8 mouse cellular contexts compared by ENCODE assay signal in genomic region chr4:31851006-31851405, GRCm38 (mm10).
DNase-seq lines count a peak whose midpoint lies in the region; ATAC-seq and TF ChIP-seq lines count a peak whose summit lies in the region.

No protein-coding gene starts in this region.

- TF ChIP-seq CTCF in gastrocnemius, adult 2 months (IDR thresholded peaks at IDR 0.05): peak; percentile 45
- TF ChIP-seq CTCF in liver, postnatal 0 days (IDR thresholded peaks at IDR 0.05; ENCODE audit: low read depth): peak; percentile 31; the same call in 1 of the 2 replicates

- H3K9ac ChIP-seq in liver, postnatal 0 days (replicated peaks): no peak overlapping the region
- H3K9ac ChIP-seq in liver, embryonic 11.5 days (ENCODE audit: low read depth, low read length): no peak overlapping the region

- H3K4me1 ChIP-seq in liver, postnatal 0 days (ENCODE audit: insufficient read depth): no peaks in the 10 kb centered on the region
- no peaks in the 10 kb centered on the region for H3K4me1 ChIP-seq in liver, embryonic 11.5 days (replicated peaks; ENCODE audit: control insufficient read depth, insufficient read depth, low read length)
- peaks cover 7% of the 10 kb centered on the region; the same call in 1 of the 2 replicates for H3K4me1 ChIP-seq in forebrain, embryonic 10.5 days

- H3K9me3 ChIP-seq in liver, postnatal 0 days (ENCODE audit: low read length): no peaks in the 10 kb centered on the region
- no peaks in the 10 kb centered on the region for H3K9me3 ChIP-seq in liver, embryonic 11.5 days (ENCODE audit: control insufficient read depth, low read length)
- H3K9me3 ChIP-seq in forebrain, embryonic 10.5 days: no peaks in the 10 kb centered on the region; the same call in 1 of the 2 replicates

- WGBS in liver, postnatal 0 days (ENCODE audit: insufficient replicate concordance): 46% methylated on average over 3 of the region's 3 CpGs
- 62% methylated on average over 3 of the region's 3 CpGs for WGBS in liver, embryonic 11.5 days
- WGBS in forebrain, embryonic 10.5 days: 65% methylated on average over 3 of the region's 3 CpGs

- no peak overlapping the region for H3K4me3 ChIP-seq in gastrocnemius, adult 2 months
- H3K4me3 ChIP-seq in liver, postnatal 0 days (ENCODE audit: low read depth, low read length): no peak overlapping the region
- H3K4me3 ChIP-seq in liver, embryonic 11.5 days (ENCODE audit: low read depth, low read length): no peak overlapping the region
- H3K4me3 ChIP-seq in forebrain, embryonic 10.5 days: no peak overlapping the region

- TF ChIP-seq EP300 in liver, postnatal 0 days (IDR thresholded peaks at IDR 0.05; ENCODE audit: low read depth): no peak

- H3K4me2 ChIP-seq in liver, postnatal 0 days (ENCODE audit: low read depth, low read length): no peak overlapping the region
- H3K4me2 ChIP-seq in liver, embryonic 11.5 days: no peak overlapping the region

- no peak overlapping the region for H3K27ac ChIP-seq in gastrocnemius, adult 2 months
- no peak overlapping the region for H3K27ac ChIP-seq in liver, postnatal 0 days (ENCODE audit: low read depth)
- no peak overlapping the region for H3K27ac ChIP-seq in liver, embryonic 11.5 days (ENCODE audit: low read depth, low read length)
- H3K27ac ChIP-seq in forebrain, embryonic 10.5 days: no peak overlapping the region

- DNase-seq in gastrocnemius, adult 2 months: no peak
- DNase-seq in gastrocnemius, postnatal 4 days (ENCODE audit: low spot score in 2 of 2): no peak
- no peak for DNase-seq in liver, postnatal 0 days
- DNase-seq in liver, embryonic 11.5 days (ENCODE audit: low spot score): no peak
- peak; percentile 53 for DNase-seq in NIH3T3 (ENCODE audit: low read depth)
- peak; percentile 25 for DNase-seq in kidney, postnatal 14 days
- no peak for DNase-seq in urinary bladder, adult 18-20 months (ENCODE audit: low spot score in 2 of 2)
- DNase-seq in forebrain, embryonic 10.5 days (ENCODE audit: extremely low spot score, low spot score): no peak

- no peaks in the 10 kb centered on the region for H3K36me3 ChIP-seq in liver, postnatal 0 days (replicated peaks; ENCODE audit: insufficient read depth, low read length)
- H3K36me3 ChIP-seq in liver, embryonic 11.5 days (ENCODE audit: control insufficient read depth, insufficient read depth, low read length): no peaks in the 10 kb centered on the region
- no peaks in the 10 kb centered on the region for H3K36me3 ChIP-seq in forebrain, embryonic 10.5 days (replicated peaks)

- intact Hi-C loops in gastrocnemius, adult 2 months (cut with DNase I): no loop called here

- H3K27me3 ChIP-seq in liver, postnatal 0 days (ENCODE audit: insufficient read depth, low read length): no peaks in the 10 kb centered on the region
- no peaks in the 10 kb centered on the region for H3K27me3 ChIP-seq in liver, embryonic 11.5 days (replicated peaks; ENCODE audit: control insufficient read depth, insufficient read depth, low read length)
- no peaks in the 10 kb centered on the region for H3K27me3 ChIP-seq in forebrain, embryonic 10.5 days (ENCODE audit: poor library complexity, severe bottlenecking)

- no peak for ATAC-seq in liver, postnatal 0 days
- ATAC-seq in liver, embryonic 11.5 days (replicated peaks; ENCODE audit: low FRiP score): no peak

Comparison
In these comparisons a context has a peak if more than half of its experiments do, and no peak if none do; other contexts are left out.
1. DNase-seq: peak in NIH3T3 (single experiment) and kidney, postnatal 14 days (single experiment); none in gastrocnemius, adult 2 months (single experiment), gastrocnemius, postnatal 4 days (0 of 2), liver, postnatal 0 days (single experiment), liver, embryonic 11.5 days (single experiment), urinary bladder, adult 18-20 months (0 of 2) and forebrain, embryonic 10.5 days (single experiment).